Mouse (Mus musculus): ENCODE measurements around the gene Eya4.

The Eya4 gene

DNA sequence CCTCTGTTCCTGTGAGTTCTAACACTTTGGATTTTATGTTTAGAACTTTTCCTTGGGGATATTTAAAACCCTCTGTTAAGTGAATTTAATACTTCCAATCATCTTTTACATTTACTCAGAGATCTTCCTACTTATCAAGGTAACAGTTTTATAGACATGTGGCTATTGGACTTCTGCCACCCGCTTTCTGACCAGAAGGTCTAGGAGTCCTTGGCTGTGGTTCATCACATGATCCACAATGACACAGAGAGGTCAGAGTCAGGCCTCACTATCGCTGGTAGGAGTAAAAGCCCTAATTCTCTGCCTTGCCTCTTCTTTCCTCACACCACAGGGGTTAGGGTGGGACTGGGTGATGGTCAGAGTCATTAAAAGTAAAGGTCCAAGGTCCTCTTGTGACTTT lies 277.2 kb downstream of the Eya4 start:
- in situ Hi-C loops (cut with MboI, MseI): no loop called here

DNA sequence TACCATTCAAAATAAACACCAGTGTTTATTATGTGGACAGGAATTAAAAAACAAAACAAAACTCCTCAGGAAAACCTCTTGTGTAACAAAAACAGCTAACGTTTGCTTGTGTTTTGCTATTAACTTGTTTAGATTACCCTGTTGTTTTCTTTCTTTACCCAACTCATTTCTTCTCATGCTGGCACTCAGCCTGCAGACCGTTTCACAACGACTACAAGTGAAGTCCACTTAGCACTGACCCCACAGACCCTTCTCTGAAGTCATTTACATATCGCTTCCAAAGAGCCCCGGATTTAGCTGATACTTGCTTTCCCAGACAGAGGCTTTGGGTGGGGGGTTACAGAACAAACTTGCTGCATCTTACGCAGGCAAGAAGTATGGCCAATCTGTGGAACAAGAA lies 286.9 kb downstream of the Eya4 start:
- in situ Hi-C loops (cut with MboI, MseI): no loop called here

DNA sequence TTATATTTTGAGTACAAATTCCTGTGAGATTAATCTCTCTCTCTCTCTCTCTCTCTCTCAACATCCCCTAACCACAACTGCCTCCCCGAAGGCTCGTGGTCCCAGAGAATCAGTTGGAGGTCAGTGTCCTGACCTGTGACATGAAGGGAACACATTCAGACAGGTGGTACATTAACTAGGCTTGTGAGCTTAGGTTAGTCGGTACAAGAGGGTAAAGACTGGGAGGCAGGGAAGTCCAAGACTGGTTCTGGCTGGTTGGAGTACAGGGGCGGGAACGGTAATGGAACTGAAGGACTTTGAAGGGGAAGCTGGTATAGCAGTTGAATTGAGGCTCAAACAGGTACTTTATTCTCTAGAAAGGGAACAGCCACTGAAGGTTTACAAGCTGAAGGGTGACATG lies 287.9 kb downstream of the Eya4 start:
- in situ Hi-C loops (cut with MboI, MseI): no loop called here

DNA sequence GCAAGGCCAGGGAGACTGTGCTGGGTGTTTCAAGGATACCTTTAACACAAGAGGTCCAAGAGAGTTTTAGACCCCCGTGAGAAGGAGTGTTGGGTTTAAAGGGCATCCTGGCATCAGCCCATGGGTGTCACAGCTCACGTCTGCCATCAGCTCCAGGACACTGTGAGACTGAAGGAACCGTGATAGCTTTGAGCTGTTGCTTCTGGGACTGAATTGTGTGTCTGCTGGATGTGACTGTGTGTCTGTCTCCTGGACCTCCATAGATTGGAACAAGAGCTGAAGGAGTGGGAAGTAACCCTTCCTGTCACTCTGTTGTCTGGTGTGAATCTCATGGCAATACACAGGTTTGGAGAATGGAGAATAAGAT lies 289.9 kb downstream of the Eya4 start:
- in situ Hi-C loops (cut with MboI, MseI): no loop called here

DNA sequence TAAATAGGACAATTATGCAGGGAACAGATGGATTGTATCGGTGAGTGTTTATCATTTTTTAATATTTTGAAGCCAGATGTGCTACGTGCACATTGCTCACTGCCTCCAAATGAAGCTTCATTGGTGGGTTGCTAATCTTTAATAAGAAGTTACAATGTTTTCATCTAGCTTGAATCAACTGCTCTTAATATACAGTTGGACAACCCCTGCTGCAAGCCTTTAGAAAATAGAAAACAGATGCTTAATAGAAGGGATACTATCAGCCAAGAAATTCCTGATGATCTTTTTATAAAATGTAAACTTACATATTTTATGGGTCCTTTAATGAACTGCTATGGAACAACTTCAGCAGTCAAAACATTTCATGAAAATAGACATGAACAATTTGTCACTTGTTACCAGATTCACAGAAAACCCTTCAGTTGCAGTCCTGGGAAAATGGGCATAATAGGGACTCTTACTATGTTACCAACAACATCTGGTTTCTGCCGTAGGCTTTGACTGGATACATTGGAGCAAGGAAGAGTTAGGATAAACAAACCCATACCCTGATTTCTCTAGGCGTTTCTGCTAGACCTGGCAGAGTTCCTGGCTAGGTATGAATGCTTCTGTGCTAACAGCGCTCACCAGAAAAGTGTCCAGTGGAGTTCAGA lies 290.4 kb downstream of the Eya4 start:
- in situ Hi-C loops (cut with MboI, MseI): no loop called here

DNA sequence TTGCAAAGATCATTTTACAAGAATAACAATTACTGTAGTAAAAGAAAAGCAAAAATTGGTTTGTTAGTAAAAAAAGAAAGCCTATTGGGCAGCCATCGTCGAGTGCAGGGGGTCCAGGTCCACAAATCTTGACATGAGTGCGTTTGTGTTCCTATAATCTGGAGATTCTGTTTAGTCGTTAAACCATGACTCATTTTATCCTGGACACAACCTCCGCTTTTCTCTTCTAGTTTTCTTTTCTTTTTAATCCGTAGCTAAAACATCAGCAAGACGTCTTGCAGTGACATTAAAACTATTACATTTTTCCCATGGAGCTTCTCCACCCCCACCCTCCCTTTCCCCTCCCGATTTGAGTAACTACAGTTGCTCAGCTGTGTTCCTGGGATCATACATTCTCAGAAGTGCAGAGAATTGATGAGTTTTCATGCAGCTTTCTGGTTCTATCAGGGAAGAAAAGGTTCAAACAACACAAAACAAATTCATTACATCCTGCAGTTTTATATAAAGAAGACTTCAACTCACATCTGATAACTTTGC lies 297.1 kb downstream of the Eya4 start:
- in situ Hi-C loops (cut with MboI, MseI): no loop called here

All from regulatory T cell (primary cell).